Mouse (Mus musculus) heart, adult 9 months (tissue): ENCODE measurements around the gene Clk4.

Source experiments
- DNase-seq, 2 experiments: peaks; one replicate each; pipeline ENCODE4 v3.0.0; 2022; ENCODE audit warnings: low spot score in 2 of 2

Clk4 gene

DNA sequence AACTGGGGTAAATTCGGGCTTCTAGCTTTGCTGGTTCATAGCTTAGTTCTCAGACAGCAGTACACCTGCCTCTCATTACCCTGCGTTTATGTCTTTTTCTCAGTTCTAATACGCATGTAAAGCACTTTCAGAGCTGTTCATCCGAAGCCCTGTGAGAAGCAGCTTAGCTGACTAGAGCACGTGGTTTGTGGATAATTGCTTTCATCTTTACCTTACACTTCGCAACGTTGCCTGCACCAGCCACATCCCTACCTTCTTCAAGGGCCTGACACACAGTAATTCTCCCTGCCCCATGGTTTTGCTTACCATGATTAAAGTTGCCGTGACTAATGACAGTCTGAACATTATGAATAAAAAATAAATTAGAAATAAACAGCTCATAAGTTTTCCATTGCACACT lies 50.3 kb downstream of the Clk4 start:
- DNase-seq = no peak

DNA sequence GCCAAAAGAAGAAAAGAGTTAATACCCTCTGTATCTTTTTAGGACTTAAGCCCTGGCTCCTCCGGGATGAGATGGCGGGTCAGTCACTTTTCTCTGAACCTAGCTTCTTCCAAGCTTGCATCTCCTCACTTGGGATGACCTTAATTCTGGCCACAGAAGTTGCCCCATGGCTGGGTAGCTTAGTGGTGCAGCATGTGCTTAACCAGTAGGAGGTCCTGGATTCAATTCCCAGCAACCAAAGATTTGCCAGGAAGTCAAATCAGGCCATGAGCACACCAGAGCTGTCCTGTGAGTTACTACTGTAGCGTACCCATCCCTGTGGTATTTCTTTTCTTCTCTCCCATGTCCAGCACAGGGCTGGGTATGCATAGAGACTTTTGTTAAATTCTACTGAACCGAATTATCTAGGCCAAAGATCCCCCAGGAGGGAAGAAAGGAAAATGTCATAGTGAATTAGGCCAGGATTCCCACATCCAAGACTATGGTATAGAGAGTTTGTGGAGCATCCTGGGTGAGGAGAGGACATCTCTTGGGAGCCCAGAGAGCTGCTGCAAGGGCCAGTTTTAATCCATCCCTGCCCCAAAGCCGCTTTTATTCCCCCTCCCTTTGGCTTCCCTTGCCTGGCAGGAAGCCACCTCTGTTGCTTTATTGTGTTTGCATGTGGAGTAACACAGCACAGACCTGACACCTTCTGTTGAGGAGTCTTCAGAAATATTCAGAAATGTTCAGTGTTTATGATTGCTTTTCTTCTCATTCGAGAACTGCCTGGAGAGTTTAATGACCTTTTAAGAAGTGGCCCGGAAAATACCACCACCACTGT lies 54.7 kb downstream of the Clk4 start:
- no peak for DNase-seq

DNA sequence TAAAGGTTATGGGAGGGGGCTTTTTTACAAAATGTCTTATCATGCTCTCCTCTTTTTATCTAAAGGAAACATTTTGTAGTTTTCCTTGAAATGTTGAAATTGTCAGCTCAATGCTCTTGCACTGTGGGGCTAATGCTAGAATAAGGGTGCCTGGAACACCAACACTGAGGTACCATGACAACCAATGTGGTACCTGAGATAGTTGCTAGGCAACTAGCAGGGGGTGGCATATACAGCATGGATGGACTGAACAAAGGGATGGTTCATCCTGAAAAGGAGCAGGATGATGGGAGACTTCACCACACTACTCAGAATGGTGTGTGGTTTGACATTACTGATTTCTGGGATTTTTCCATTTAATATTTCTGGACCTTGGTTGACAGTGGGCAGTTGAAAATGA lies 59.1 kb downstream of the Clk4 start:
- DNase-seq = no peak

DNA sequence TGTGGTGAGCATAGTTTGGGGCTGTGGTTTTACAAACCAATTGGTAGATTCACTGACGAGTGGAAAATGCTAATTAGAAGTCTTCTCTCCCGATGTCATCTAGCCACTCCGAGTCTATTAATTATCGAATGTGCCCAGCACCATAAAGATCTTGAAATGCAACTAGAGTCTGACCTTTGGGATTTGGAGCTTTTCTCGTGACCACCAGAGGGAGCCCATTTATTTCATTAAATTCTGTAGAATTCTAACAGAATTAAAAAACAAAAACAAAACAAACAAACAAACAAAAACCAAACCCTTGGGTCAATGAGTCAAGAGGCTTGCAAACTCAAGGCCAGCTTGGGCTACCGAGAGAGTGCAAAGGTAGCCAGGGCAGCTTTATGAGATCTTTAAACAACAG lies 65.4 kb downstream of the Clk4 start:
- no peak for DNase-seq

DNA sequence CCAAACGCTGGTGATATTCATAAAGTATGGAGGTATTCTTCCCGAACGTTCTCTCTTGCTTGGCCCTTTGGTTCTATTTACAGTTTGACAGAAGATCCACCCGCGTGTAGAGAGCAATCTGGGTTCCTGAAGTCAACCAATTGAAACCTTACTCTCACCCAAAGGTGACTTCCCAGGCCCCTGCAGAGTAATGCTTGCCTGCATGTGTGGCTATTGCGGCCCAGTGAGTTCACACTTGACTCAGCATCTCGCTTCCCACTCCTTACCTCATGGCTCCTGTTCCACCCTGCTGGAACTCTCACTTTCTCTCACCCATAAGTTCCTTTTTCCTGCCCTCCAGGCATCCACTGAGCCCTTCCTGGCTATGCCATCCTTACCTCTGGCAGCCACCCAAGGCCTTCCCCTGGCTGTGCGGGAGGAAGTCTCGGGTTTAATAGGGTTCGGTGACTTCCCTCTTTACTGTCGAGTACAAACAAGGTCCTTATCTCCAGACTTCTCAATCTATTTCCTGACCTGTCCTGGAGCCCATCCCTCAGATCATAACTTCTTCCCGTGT lies 66.9 kb downstream of the Clk4 start:
- no peak for DNase-seq

DNA sequence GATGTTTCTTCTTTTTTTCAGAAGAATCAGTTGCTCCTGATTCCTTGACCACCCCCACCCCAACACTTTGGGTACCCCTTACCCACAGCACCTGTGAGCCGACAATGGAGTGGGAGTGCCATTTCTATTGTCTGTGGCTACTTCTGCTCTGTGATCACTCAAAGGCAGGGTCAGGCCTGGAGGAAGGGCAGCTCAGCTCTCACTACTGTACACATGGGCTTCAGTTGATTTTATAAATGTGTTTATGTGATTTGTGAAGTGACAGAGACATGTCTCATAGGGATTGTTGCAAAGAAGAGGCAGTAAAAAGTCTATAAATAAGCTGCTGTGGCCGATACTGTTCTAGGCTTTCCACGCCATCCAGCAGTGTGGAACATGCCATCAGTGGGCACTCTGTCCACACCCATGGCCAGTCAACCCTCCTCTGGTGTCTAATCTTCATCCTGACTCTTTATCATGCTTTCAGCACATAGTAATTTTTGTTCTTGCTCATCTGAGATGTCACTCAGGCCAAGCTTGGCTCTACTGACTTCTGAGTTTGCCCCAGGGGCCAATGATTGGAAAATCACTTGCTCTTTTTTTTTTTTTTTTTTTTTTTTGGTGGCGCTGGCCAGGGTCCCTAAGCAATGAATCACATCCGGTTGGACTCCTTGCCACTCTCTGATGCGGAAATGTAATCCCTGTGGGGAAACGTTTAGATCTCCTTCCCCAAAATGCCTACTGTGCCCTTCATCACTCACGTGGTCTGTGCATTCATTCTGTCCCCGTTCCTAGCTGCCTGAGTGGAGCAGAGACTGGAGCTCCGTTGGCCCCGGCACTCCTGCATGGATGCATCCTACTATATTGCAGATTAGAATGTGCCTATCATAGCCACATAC lies 68.5 kb downstream of the Clk4 start:
- DNase-seq = no peak
